Mouse (Mus musculus) G1E (cell line): ENCODE measurements around the gene Ankrd31.

Experiments
- CTCF ChIP-seq: IDR thresholded peaks from 2 replicates; pipeline ENCODE4 v1.5.1; 2012; ENCODE audit warnings: low read depth, low read length, inconsistent platforms, mixed read lengths
- GATA1 ChIP-seq: IDR thresholded peaks from 2 replicates; pipeline ENCODE4 v1.6.1; 2012; ENCODE audit warnings: borderline replicate concordance, low read length, inconsistent platforms, mixed read lengths
- GATA2 ChIP-seq: IDR thresholded peaks from 2 replicates; pipeline ENCODE4 v1.6.1; 2012; ENCODE audit warnings: low read depth, low read length, inconsistent platforms, borderline replicate concordance
- POLR2AphosphoS5 ChIP-seq: IDR thresholded peaks from 2 replicates; pipeline ENCODE4 v1.6.1; 2012; ENCODE audit warnings: low read depth, low read length, inconsistent platforms; ENCODE audit not compliant: insufficient replicate concordance
- TAL1 ChIP-seq: conservative IDR thresholded peaks from 2 replicates; pipeline ENCODE4 v1.6.1; 2012; ENCODE audit warnings: low read depth, low read length, inconsistent platforms, mixed read lengths

- TF ChIP-seq CTCF = no peak
- no peak for TF ChIP-seq GATA1
- TF ChIP-seq TAL1 = no peak
- TF ChIP-seq GATA2 = no peak
- no peak for TF ChIP-seq POLR2AphosphoS5
Observed at GRCm38 (mm10) chr13:96793451-96793850, 45.4 kb downstream of the Ankrd31 start.
